Mouse (Mus musculus): ENCODE results near the gene Nrap.
A peak's percentile ranks its signal among the peaks of the same experiment; 100 is the strongest.
"Not testable (repeated sequence)": the region's sequence is repeated elsewhere in the genome, so short reads cannot be mapped to it uniquely, and the experiment has no call there.

The Nrap gene

GRCm38 (mm10) chr19:56389879-56390278 lies at the start of gene Nrap:
Nrap (minus strand) TSS chr19:56390037.
- DNase-seq (ENCODE audit: low read depth, low spot score), result no peak

- no peak for DNase-seq (ENCODE audit: low read depth, low spot score)
Observed at GRCm38 (mm10) chr19:56439072-56439434, 49.2 kb upstream of the Nrap start.

DNA sequence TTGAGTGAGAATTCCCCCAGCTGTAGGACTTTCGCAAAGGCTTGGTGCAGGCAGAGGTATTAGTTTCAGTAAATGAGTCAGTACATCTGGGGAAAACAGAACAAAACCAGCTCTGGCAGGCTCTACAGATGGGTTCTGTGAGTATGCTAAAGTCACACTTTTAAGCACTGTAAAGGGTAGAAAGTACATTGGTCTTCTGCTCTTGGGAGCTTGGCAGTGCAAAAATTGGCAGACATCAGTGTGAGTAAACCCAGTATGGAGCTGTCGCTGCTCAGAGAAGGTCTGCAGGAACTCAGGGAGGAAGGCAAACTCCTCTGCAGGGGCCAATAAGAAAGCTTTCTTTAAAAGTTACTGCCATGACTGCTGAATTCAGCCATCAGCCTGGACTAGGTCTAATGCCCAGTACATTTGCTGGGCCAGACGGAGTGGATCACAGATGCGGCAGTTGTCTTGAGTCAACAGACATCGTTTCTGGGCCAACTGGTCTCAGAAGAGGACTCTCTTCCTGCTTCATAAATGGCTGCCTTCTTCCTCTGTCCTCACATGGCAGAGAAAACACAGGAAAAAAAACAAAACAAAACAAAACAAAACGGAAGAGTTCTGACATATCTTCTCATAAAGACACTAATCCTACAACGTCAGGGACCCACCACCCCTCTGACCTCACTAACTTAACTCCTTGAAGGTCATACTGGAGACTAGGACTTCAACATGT lies 48.7 kb upstream of the Nrap start:
- no peak for DNase-seq (ENCODE audit: low read depth, low spot score)

GRCm38 (mm10) chr19:56436380-56436779 lies 46.5 kb upstream of the Nrap start:
- no peak for DNase-seq (ENCODE audit: low read depth, low spot score)

DNA sequence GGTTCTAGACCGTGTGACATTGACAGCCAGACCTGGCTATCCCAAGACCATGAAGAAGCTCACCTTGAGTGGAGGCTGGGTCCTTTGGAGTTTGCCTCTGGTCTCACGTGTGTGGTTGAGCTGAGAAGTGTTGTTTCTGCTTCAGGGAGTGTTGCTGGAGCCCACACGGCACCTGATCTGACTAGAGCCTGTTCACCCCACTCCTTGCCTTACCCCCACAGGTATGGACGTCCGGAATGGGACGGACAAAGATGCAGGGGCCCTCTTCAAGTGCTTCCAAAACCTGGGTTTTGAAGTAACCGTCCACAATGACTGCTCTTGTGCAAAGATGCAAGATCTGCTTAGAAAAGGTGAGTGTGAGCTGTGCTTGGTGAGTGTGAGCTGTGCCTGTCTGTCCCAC lies 43.7 kb upstream of the Nrap start:
- DNase-seq (ENCODE audit: low read depth, low spot score), result no peak

GRCm38 (mm10) chr19:56432706-56433105 lies 42.9 kb upstream of the Nrap start:
- no peak for DNase-seq (ENCODE audit: low read depth, low spot score)

DNA sequence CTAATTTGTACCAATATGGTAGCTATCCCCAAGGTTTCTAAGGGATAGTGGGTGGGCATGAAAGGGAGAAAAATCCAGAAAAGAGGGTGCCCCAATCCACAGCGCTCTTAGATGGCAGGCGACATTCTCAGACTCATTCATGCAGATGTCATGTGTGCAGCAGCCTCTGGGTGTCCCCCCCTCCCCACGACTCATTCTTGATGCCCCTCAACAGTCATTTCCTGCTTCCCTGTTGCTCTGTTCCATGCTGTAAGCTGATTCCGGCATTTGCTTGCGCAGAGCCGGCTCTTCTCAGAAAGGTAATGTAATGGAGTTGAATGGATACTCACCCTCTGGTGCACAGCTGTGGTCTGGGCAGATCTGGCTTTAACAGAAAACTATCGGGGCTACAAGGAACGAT lies 40.5 kb upstream of the Nrap start:
- no peak for DNase-seq (ENCODE audit: low read depth, low spot score)

GRCm38 (mm10) chr19:56425492-56425891 lies 35.7 kb upstream of the Nrap start:
- no peak for DNase-seq (ENCODE audit: low read depth, low spot score)

GRCm38 (mm10) chr19:56424606-56425395 lies 35.0 kb upstream of the Nrap start:
- no peak for DNase-seq (ENCODE audit: low read depth, low spot score)

DNA sequence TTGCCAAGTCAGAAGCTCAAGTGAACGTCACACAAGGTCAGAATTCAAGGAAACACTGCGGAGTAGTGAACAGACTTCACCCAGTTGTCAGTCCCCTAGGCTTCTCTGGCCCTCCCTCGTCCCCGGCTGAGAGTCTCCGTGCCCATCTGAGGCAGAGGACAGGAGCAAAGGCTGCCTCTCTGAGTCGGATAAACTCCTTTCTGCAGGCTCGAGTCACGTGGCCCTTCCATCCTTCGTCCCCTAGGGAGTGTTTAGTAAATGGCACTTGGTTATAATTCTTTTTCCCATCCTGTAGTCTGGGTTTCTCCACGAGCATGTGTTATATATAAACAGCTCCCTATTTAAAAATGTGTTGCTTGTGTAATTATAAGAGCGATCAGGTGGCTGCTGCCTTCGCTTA lies 33.5 kb upstream of the Nrap start:
- DNase-seq (ENCODE audit: low read depth, low spot score), result no peak

GRCm38 (mm10) chr19:56422476-56423338 lies 32.9 kb upstream of the Nrap start:
- peak; percentile 50 for DNase-seq (ENCODE audit: low read depth, low spot score)

DNA sequence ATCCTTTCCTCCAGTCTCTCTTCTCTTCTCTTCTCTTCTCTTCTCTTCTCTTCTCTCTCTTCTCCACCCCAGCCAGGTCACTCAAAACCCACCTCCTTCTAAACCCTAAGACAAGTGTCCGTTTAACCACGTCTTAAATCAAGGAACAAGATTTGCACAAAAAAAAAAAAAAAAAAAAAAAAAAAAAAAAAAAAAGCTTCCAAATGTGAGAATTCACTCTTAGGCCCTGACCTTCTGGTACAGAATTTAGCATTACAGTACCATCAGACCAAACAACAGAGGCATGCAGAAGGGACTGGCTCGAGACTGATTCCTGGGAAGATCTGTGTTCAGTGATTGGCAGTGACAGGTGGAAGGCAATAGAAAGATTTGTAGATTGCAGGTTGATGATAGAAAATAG lies 30.5 kb upstream of the Nrap start:
- DNase-seq (ENCODE audit: low read depth, low spot score), result no peak

DNA sequence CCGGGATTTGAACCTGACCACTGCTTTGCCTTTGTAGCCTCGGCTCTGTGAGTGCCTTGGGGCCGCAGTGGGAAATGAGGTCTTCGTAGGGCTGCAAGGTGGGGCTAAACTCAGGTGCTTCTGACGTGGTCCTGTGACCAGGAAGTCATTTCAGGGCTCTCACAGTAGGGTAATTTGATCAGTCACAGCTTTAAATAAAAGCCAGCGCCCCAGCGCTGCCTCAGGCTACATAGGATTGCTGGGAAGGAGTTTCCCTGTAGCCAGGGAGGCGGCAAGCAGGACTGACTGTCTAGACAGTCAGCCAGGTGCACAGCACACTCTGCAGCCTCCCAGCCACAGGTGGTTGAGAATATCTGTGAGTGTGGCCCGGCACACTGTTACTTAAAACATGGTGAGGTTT lies 29.6 kb upstream of the Nrap start:
- DNase-seq (ENCODE audit: low read depth, low spot score), result no peak

GRCm38 (mm10) chr19:56418404-56418803 lies 28.6 kb upstream of the Nrap start:
- no peak for DNase-seq (ENCODE audit: low read depth, low spot score)

- DNase-seq (ENCODE audit: low read depth, low spot score), result not testable (repeated sequence)
Observed at GRCm38 (mm10) chr19:56409884-56410283, 20.0 kb upstream of the Nrap start.

DNA sequence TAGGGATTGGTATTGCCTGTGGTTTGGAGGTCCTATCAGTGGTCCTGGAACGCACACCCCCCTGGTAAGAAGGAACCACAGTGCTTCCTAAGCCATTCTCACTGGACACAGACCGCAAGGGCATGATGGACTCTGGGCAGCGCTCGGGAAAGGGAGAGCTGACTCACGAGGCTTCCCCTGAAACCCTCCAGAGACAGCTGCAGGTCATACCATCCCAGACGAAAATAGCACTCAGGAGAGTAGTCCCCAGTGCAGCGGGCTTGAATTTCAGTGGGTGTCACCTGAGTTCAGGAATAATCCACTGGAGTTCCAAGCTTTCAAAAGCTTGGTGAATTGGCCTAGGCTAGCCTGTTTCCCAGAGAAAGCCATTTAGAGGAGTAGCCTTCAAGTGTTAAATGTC lies 16.7 kb upstream of the Nrap start:
- DNase-seq (ENCODE audit: low read depth, low spot score), result no peak

GRCm38 (mm10) chr19:56405824-56406223 lies 16.0 kb upstream of the Nrap start:
- no peak for DNase-seq (ENCODE audit: low read depth, low spot score)

GRCm38 (mm10) chr19:56401864-56402263 lies 12.0 kb upstream of the Nrap start:
- no peak for DNase-seq (ENCODE audit: low read depth, low spot score)

DNA sequence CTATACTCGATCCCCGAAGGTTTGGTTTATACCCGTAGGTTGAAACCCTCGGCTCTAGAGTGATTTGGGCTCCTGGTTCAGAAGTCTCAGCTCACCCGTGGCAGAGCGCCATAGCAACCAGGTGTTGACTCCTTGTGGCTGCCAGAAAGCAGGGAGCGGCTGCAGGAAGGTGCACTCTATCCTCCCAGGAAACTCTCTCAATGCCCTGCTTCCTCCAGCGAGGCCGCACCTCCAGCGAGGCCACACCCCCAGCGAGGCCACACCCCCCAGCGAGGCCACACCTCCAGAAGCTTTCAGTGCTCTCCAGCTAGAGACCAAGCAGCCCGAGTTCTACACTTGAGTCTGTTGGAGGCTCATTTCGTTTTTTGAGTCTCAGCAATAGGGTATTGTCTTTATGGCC lies 10.4 kb upstream of the Nrap start:
- DNase-seq (ENCODE audit: low read depth, low spot score), result peak; percentile 72

- no peak for DNase-seq (ENCODE audit: low read depth, low spot score)
Observed at GRCm38 (mm10) chr19:56398528-56398795, 8.6 kb upstream of the Nrap start.

GRCm38 (mm10) chr19:56397663-56398527 lies 8.1 kb upstream of the Nrap start:
- peak; percentile 71 for DNase-seq (ENCODE audit: low read depth, low spot score)

Data from A20 (cell line).